Mouse (Mus musculus) spleen, postnatal 10 days (tissue): ENCODE measurements around the gene Slfn2.
A peak's percentile ranks its signal among the peaks of the same experiment; 100 is the strongest.

Experiments
- DNase-seq, 2 experiments: peaks; one replicate each; pipeline ENCODE4 v3.0.0; 2021 to 2022; ENCODE audit warnings: low spot score in 2 of 2

Slfn2 gene

DNA sequence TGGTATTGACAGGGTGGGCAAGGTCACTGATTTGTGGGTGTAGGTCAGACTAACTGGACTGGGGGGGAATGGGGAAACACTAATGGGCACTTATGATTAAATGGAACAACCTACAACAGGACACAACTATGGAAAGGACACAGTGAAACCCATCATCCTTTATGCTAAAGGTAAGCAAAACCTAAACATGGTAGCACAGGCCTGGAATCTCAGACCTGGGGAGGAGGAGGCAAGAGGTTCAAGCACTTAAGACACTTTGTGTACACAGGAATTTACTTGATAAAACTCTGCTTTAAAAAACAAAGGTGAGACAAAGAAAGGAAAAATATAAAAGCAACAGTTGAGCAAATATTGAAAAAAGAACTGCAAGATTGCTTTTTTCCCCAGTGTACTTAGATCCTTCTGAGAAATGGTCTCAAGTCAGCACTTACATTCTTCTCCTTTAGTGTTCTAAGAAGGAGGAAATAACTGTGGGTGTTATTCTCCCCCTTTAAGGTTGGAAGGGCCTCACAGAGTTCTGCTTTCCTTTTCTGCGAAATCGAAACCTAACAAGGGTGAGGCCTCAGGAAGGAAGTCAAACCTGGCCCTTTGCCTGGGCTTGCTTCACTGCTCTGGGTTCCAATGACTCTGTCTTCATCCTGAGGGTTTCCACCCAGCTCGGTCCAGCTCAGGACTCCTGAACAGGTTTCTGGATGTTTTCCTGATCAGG is 13.0 kb downstream of the Slfn2 start:
- peak; percentile 40 to 73 for DNase-seq

DNA sequence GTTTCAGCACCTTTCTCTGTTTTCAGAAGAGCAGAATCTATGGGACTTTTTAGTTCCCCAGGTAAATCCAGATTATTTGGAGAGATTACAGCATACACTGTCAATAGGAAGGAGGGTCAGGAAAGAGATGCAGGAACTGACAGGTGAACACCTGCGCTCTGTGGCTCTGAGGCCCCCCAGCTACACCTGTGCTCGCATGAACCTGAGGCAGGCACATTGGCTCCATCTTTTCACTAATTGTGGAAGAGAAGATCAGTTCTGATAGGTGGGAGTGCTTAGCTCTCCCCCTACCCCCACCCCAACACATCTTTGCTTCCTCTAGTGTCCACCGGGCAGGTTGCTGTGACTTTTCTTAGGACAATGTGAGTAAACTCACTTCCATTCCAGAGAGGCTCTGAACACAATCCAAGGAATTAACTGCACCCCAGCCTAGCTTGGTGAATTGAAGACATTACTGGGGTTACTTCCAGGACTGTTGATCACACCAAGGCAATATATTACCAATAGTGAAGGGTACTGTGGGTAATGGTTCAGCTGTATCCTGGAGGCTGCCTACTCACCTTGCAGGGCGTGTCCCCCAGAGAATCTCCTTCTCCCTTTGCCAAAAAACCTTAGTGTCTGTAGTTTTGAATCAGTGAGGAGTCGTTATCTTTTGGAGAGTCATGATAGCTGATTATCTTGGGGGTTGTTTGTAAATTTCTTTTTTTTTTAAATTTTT is 13.7 kb downstream of the Slfn2 start:
- DNase-seq, result peak; percentile 21 to 26

DNA sequence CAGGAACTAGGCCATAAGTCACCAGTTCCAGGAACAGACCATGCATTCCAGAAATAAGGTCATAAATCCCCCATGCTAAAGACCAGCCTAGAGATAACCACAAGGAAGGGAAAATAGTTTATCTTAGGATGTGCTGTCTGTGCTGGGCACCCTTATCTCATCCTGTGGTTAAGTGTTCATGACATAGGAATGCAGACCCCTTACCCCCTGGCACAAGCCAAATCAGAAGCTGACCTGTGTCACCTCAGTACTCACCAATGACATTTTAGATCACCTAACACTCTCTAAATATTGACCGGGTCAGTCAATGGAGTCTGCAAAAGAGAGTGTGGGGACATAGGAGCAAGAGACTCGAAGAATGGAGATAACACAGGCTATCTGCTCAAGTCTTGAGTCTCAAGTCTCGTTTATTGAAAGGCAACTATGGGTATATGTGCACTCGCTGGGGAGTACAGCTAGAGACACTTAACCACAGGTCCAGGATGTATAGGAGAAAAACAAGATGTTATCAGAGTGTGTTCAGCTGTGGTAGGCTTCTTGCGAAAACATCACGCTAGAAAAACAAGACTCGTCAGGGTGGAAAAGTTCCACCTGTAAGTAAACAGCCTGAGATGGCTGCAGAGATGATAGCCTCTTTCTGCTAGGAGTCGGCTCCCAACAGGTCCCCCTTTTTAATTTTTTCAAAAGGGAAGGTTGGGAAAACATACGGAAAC is 14.7 kb downstream of the Slfn2 start:
- peak; percentile 13 to 18 for DNase-seq

DNA sequence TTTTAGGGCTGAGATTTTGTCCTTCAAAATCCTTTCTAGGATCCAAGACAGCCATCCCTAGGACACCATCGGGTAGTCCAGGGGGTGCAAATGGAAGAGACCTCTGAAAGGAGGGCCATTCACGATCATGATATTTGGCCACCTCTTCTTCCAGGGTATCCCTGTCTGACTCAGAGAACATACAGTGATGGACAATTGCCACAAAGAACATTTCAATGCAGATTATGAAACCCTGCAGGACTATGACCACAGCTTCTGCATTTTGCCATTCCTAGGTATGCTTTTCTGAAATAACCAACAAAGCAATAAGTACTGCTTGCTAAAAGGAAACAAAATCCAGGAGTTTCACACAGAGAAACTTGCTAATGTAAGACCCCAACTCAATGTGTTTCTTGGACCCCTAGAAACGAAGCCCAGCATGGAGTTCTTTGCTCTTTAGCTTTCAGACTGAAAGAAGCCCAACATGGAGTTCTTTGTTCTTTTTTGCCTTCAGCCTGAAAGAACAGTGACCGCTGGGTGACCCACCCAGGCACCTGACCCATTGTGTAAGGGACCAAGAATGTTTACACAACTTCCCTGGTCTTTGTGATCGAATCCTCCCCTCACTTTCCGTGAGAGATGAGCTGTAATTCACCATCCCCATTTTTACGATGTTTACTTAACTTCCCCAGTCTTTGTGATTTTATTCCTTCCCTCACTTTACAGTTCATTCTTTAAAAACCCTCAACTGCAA is 18.0 kb downstream of the Slfn2 start:
- DNase-seq, result peak; percentile 4 to 14

DNA sequence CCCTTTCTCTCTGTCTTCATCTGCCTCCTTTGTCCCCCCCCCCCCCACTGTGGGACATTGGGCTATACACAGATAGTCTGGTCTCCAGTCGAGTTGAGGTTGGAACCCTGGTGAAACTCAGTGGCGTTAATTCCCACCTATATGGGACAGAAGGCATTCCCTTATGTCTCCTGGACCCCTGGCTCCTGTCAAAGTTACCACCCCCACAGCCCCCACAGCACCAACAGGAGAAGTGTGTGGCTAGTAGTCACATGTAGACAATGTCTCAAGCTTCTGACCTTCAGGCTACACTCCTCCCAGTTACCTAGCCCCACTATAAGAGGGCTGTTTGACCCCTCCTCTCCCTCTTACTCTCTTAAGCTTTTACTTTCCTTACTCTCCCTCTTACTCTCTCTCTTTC is 19.2 kb downstream of the Slfn2 start:
- no peak for DNase-seq

DNA sequence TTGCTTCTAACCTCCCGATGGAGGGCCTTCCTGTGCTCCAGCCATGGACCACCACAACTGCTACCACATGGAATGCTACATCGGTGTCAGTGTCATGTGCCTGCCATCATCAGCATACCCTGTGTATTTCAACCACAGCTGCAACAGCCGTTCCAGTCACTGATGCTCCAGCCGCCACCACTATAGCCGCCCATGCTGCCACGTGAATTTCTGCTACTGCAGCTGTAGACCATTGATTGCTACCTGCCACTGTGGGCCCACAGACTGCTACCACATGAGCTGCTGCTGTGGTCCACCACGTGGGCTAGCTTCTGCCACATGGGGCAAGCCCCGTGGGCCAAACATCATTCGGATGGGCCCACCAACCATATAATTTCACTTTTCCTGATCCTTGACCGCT is 19.8 kb downstream of the Slfn2 start:
- peak in 1 of 2 experiments; percentile 10 for DNase-seq

DNA sequence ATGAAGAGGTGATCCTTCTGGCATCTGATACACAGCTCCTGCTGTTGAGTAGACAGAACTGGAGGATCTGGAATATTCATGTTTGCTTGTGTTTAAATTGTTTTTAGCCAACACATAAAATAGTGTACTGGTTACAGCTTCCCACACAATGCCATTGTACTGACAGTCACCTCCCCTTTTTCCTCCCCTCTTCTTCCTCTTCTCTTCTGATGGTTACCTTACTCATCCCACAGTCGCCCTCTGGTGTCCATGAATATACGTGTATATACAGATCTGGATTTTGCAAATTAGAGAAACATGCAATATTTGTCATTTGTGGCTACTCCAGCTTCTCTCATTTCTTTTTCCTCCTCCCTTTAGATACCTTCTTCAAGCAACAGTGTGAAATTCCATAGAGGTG is 50.2 kb downstream of the Slfn2 start:
- DNase-seq, result peak; percentile 21 to 72

DNA sequence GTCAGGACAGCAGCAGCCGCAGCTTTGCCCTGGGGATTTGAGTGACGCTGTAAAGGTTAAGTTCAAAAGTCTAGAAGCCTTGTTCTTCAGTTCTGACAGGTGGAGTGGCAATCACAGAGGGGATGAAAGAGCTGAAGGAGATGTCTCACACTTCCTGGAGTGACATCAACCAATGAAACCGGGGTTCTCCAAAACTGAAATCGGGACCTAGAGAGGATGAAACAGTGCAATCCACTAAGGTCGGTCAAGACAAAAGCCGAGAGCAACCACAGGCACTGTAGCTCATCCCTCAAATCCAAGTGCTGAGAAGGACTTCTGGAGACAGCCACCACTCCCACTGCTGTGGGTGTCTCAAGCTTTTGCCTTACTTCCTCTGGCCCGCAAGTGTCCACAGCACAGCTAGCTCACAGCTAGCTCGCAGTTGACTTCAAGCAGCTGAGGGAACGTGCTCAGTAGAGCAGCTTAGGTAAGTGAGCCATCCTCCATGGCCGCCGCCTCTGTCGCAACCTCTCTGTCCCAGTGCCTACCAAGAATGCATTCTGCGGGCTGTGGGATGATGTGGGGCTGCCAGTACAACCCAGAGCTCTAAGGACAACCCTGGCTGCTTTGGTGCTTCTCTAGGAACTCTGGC is 51.8 kb downstream of the Slfn2 start, which contains the start of gene Slfn1:
Gene Slfn1, plus strand, starts transcription at position 253 of the 631 bp plus-strand sequence.
- DNase-seq, result peak; percentile 16

DNA sequence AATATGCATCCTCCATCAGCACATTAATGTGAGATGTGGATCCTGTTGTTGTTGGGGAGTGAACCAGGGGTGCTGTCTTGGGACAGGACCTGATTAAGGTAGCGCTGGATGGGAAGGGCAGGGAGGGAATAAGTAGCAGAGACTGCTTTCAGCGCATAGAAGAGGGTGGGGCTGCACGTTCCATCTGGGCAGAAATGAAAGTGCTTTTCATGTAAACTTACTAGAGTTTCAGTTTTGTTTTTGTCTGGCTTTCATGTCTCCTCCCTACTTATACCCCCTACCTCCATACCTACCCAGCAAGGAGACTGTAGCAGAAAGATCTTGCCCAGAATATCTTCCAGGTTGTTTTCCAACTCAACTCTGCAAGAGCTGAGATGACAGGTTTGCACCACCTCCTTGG is 53.1 kb downstream of the Slfn2 start:
- peak in 1 of 2 experiments; percentile 20 for DNase-seq
